Mouse (Mus musculus): ENCODE results near the gene Tnfrsf1a.

Gene Tnfrsf1a

GRCm38 (mm10) chr6:125385066-125385974, 36.2 kb downstream of the Tnfrsf1a start:
- DNase-seq = peak; percentile 50

GRCm38 (mm10) chr6:125386080-125386479, 36.9 kb downstream of the Tnfrsf1a start:
- no peak for DNase-seq

GRCm38 (mm10) chr6:125389853-125390252, 40.7 kb downstream of the Tnfrsf1a start:
- DNase-seq = no peak

DNA sequence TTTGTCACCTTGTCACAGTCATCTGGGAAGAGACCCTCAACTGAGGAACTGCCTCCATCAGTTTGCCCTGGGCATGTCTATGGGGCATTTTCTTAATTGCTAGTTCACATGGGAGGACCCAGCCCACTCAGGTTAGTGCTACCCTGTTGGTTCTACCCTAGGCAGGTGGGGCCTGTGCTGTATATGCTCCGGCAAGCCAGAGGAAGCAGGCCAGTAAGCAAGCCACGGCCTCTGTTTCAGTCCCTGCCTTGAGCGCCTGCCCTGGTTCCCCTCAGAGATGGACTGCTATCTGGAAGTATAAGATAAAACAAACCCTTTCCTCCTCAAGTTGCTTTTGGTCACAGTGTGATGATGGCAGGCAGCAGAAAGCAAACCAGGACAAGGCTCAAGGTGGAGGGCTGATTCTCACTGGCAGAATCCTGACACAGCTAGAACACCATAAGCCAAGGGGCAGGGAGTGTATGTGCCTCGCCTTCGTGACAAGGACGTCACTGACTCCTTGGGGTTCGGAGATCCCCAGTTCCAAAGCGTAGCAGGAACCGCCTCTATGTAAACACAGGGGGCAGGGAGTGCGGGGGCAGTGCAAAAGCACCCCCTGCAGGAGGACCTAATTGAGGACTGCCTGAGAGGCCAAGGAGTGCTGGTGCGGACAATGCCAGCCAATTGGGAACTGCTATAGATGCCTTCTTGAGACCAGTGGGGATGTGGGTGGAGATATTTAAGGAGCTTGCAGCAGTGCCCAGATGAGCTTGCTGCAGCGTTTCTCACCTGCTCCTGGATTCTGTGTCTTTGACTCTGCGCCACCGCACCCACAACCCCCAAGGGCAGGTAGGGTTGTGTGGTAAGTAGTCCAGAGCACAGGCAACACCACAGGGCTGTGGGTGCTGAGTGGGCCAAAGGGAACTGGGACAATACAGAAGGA, 56.6 kb downstream of the Tnfrsf1a start:
- DNase-seq = no peak

- DNase-seq = no peak
Measured at GRCm38 (mm10) chr6:125407224-125407623, 58.1 kb downstream of the Tnfrsf1a start.

- no peak for DNase-seq
Measured at GRCm38 (mm10) chr6:125407657-125408056, 58.5 kb downstream of the Tnfrsf1a start.

GRCm38 (mm10) chr6:125410551-125410950, 61.4 kb downstream of the Tnfrsf1a start:
- DNase-seq = no peak

DNA sequence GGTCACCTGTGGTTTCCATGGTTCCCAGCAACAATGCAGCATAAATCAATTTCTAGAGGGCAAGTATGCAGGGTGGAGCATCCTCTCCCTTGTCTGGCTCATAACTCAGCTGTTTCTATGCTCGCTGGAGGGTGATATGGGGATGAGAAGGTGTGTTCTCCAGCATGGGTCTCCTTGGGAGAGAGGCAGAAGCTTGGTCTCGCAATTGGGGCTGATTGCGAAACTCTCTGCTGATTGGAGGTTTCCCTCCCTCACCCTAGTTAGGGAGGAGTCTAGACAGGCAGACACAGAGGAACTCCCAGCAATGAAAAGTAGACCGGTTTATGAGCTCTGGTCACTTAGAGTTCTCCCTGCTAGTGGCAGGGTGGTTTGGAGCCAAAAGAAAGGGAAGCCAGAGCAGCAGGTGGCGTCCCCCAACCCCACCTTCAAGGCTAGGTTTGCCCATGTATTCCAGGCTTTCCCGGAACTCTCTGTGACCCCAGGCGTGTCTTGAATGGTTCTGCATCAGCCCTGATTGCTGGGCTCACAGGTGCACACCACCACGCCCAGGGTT, 61.9 kb downstream of the Tnfrsf1a start:
- peak; percentile 24 for DNase-seq

DNA sequence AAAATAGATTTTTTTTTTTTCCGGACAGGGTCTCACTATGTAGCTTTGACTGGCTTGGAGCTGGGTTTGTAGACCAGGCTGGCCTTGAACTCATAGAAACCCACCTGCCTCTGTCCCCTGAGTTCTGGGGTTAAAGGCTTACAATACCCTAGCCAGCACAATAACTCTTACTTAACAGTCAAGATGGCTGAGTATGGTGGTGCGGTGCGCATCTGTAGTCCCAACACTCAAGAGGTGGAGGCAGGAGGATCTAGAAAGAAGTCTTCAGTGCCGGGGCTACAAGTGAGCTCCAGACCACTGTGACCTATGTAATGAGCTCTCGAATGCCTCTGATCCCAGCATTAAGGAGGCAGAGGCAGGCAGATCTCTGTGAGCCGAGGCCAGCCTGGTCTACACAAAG, 62.5 kb downstream of the Tnfrsf1a start:
- no peak for DNase-seq
